Mouse (Mus musculus) cerebellum, postnatal 36 days (tissue): ENCODE results near the gene Ccdc42.
A peak's percentile ranks its signal among the peaks of the same experiment; 100 is the strongest.

Source experiments
- DNase-seq, 2 experiments: peaks; one replicate each; pipeline ENCODE4 v3.0.0; 2021 to 2022; ENCODE audit warnings: mixed read lengths in 2 of 2

Gene Ccdc42

DNA sequence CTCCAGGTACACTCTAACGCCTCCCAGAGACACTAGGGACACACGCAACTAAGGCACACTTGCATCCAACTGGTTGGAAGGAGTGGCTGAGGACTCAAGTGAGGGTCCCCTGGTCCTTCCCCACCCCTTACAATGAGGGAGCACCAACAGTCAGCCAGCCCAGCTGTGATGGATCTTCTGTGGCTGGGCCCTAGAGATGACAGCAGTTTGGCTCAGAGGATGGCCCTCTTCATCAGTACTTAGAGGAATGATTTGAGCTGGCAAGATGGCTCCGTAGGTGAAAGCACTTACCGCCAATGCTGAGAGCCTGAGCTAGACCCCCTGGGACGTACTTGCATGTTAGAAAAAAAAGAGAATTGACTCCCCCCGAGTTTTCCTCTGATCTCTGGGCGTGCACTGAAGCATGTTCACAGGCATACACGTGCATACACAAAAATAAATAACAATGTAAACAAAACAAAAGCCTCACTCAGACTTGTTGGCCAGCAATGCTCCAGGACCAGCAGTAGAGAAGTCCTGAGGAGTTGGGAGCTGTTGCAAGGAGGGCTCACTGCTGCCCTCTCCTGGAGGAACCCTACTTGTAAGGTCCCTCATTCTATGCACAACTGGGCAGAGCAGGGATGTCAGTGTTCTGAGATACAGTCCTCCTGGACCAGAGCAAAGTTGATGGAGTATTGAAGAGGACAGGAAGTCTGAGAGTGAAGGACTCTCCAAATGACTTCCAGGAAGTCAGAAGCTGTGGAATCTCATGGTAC, 2.4 kb downstream of the Ccdc42 start:
- peak; percentile 84 to 87 for DNase-seq

DNA sequence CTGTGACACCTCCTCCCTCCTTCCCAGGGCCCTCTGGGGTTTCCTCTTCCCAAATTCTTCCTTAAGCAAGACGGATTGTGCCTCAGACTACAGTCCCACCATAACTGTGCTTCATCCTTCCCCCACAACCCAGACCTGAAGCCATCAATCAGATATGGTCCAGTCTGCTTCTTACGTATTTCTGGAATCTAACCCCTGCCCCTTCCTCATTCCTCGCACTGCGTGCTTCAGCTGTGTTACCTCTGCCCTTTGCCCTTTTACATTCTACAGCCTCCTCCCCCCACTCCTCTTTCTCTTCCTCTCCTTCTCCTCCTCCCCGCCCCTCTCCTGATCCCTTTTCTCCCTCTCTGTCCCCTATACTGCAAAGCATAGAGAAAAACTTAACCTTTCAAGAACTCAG, 4.9 kb downstream of the Ccdc42 start:
- no peak for DNase-seq

DNA sequence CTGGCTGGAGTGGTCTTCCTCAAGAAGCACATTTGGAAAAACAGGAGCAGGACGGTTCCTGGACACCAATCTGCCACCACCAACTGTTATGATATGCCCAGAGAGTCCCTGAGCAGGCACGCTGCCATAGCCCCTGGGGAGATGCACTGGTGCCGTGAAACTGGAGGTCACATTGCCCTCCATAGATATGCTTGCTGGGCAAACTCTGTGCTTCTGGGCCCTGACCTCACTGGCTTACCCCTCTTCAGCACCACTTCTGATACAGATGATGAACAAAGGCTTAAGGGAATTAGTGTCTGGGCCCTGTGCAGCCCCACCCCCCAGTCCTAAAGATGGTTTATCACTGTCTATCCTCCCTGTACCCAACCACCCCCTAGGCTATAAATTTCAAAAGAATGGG, 6.4 kb downstream of the Ccdc42 start:
- no peak for DNase-seq

DNA sequence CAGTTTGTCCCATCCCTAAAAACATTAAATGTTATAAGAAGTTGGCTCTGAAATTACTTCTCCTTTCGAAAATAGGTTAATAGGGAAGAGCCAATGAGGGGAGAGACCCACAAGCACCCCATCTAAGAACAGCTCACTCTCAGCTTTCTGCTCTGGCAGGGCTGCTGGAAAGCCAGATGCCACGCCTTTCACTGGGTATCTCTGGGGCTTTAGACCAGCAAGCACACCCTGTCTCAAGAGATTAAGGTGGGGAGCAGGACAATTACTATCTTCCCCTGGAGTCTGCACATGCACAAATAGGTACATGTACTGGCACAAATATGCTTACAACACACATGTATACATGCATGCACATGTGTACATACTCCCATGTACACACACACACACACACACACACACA, 11.1 kb downstream of the Ccdc42 start:
- DNase-seq = no peak

DNA sequence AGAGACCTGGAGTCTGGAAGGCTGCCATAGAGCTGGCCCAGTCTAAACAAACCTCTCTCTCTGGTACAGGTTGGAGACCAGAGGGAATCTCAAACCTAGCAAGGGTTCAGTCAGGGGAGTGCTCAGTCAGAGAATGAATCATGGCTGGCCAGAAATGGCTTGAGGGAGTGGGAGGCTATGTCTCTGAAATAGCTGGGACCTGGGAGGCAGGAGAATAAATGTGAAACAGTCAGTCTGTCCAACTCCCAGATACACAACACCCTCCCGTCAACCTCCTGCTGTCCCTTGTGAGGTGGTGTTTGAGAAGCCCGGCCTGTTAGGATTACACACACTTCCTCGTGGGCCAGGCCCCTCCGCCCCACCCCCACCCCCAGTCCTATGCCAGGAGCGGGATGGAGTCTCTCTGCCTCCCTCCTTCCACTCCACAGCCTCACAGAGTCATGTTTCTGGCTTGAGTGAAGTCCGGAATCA, 13.8 kb downstream of the Ccdc42 start:
- DNase-seq = no peak

DNA sequence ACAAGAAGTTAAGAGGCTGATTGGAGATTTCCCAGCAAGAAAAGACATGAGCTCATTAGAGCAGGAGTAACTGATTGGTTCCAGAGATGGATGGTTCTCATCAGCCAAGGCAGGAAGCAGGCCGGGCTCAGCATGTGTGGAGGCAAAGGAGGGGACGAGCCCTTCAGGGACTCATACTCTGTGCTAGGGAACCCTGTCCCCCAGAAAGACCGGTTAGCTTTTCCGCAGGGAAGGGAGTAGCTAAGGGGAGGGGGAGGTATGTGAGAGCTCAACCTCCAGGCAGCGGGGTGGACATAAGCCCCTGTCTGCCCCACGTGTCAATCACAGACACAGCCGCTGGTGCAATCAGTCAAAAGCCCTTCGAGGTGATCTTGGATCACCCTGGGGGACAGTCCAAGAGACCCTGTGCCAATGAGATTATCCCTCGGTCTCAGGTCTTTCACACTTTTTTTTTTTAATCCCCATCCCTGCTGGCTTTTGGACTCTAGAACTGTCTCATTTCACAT, 14.7 kb downstream of the Ccdc42 start:
- DNase-seq = no peak

DNA sequence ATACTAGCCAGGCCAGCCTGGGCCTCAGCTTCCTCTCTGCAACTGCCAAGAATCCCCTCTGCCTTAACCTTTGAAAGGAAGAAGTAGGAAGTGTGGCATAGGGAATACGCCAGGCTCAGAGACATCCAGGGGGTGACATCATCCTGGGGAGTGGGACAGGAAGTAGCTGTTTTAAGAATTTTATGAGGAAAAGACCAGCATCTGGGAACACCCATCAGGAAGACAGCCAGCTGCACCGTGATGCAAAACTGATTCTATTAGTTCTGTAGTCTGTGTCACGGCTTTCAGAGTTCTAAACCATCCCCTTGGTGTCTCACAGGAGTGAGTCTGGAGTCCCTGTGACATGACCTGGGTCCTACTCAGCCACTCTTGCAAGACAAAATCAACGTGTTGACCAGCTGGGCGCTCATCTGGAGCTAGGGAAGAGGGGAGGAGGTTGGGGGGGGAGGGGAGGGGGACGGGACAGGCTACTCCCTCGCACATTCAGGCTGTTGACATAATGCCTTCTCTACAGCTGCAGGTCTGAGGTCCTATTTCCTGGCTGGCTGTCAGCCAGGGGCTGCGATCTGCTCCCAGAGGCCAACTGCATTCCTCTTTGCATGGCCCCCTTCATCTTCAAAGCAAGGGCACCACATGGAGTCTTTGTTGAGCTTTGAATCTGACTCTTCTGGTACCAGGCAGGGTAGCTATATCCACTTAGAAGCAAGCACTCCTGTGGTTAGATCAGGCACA, 15.5 kb downstream of the Ccdc42 start:
- DNase-seq = no peak

DNA sequence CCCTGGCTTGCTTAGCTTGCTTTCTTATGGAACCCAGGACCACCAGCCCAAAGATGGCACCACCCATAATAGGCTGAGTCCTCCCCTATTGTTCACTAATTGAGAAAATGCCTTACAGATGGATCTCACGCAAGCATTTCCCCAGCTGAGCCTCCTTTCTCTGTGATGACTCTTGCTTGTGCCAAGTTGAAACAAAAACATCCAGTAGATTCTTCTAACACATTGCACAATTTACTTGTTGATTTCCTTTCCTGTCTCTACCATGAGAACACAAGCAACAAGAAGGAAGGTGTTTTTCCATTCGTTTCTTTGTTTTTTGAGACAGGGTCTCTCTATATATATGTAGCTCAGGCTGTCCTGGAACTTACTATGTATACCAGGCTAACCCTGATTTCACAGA, 20.2 kb downstream of the Ccdc42 start:
- no peak for DNase-seq

DNA sequence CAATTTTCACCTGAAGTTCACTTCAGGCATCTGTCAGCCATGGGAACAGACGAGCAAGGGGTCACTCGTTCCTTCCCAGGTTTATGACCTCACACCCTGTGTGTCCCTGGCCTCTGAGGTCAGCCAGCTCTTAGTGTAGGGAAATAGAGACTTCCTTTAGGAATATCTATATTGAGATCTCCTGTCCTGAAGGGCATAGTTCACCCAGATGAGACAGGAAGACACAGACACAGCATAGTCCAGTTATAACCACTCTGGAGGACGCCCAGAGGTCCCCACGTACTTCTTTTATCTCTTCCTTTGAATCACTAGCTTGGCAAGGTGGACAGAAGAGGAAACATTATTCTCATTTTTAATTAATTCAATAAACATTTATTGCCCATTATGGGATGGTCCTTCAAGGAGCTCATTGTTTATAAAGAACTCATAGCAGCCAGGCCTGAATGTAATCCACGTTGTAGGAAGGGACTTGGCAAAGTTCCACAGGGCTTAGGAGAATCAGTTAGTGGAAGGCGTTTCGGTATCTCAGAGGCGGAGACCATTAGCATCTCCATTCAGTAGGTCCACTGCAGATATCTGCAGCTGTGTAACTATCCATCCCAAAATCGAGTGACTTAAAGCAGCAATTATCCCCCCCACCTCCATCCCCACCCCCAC, 23.2 kb downstream of the Ccdc42 start:
- DNase-seq = no peak

DNA sequence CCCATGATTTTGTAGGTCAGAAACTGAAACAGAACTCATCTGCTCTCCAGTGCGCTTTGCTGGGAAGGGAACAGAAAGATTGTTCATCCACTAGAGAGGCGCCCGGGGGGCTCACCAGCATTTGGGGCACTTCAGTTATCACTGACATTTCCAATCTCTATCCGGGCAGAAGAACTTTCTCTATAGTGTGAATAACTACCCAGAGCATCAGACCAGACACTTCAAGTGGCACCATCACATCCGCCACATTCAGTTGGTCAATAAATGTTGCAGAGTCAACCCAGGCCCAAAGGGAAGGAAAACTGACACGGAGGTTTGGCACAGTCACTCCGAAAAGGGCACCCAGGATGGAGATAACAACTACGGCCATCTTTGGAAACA, 23.7 kb downstream of the Ccdc42 start:
- DNase-seq = no peak

DNA sequence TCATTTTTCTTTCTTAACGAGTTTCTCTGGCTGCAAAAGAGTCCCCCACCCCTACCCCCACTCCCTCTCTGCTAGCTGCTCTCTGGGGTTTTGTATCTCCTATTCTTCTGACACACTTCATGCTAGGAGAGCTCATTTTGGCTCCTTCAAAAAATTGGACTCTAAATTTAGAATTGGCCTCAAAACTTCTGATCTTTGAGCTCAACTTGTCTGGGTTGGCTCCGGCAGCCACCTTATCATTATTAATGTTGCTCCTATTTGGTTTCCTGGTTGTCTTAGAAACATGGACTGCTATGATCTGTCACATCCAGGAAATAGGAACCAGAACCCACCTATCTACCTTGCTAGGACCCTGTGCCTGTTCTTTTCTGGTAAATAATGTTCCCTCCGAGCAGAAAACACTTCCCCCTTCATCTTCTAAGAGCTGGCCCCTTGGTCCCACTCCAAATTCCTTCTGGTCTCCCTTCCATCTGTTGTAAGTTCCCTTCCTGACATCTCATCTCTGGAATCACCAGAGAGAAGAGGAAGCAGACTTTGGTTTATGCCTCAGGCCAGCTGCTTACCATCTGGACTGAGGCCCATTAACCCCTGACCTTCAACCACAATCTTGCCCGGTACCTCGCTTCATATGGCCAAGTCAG, 26.4 kb downstream of the Ccdc42 start:
- DNase-seq = no peak

DNA sequence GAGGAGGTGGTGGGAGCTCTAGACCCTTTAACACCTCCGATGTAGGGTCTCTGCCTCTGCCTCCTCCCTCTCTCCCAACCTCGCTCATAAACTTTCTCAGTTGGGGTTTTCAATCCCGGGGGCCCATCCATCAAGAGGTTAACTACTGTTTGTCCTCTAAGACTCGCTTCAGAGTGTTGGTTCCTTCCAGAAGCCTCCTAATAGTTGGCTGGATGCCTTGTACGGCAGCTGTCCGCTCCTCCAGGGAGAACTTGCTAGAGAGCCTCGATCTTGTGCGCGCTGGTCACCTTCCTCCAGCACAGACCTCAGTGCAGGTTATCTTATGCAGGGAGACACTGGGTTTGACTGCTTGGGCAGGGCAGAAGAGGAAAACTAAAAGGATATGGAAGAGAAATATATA, 35.9 kb downstream of the Ccdc42 start:
- DNase-seq = peak in 1 of 2 experiments; percentile 16

DNA sequence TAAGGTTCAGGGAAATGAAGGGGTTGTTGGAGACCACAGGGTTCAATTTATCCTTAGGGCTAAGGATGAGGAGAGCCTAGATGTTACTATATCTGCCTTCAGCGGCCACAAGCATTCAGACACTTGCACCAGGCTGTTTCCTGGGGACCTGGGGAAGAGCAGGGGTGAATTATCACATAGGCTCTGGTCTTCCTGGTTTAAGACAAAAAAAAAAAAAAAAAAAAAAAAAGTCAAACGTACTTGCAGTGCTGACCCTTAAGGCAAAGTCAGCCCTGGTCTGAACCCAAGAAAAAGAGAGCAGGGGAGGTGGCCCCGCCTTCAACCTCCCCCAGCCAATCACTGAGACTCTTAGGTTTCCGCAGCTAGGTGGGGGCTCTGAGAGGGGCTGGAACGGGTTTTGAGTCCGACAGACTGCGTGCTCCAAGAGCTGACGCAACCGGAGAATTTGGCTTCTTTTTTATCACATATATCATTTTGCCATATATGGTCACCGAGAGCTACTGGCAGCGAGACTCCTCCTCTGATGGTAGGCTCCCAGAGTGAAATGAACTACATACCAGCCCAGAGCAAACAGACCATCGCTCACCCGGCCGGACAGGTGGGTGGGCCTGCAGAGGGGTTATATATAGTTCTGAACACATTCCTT, 36.5 kb downstream of the Ccdc42 start:
- peak; percentile 52 to 60 for DNase-seq

DNA sequence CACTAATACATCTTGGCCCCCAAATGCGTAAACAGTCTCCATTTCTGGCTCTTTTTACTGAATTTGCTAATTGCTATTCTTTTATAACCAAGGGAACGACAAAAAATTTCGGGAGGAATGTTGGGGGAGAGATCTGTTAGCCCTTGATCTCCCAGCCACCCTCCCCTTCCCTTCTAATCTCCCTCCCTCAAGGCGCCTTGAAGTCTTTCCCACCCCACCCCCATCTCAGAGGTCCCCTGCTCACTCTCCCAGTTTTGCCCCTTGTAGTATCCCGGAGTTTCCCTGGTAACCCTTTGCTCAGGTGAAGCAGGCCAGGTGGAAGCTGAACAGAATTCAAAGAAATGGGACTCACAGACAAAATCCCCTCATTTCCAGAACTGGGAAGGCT, 37.0 kb downstream of the Ccdc42 start:
- DNase-seq = no peak

DNA sequence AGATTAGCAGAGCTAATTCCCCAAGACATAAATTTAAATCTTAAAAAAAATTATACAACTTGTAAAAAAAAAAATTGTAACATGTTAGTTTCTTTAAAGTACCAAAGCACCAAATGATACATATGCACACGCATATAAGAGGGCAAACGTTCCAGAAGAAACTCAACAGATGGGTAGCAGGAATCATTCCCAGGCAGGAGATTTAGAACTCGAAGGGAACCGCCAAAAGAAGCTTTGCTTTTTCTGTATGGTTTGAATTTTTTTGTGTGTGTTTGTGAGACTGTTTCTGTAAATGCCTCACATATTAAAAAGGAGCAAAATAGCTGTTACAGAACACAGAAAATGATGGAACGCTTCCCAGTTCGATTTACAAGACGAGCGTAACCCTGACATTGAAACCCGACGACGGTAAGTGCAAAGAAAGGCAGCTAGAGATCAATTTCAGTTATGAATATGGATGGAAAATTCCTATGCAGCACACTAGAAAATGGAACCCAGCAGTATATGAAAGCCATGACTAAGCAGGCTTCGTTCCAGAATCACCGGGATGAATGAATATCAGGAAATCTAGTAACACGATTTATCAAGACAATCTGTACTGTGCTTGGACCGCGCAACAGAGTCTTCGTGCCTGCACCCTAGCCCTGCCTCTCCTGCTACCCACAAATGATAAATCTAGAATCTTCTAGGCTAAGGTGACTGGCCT, 44.9 kb downstream of the Ccdc42 start:
- no peak for DNase-seq

DNA sequence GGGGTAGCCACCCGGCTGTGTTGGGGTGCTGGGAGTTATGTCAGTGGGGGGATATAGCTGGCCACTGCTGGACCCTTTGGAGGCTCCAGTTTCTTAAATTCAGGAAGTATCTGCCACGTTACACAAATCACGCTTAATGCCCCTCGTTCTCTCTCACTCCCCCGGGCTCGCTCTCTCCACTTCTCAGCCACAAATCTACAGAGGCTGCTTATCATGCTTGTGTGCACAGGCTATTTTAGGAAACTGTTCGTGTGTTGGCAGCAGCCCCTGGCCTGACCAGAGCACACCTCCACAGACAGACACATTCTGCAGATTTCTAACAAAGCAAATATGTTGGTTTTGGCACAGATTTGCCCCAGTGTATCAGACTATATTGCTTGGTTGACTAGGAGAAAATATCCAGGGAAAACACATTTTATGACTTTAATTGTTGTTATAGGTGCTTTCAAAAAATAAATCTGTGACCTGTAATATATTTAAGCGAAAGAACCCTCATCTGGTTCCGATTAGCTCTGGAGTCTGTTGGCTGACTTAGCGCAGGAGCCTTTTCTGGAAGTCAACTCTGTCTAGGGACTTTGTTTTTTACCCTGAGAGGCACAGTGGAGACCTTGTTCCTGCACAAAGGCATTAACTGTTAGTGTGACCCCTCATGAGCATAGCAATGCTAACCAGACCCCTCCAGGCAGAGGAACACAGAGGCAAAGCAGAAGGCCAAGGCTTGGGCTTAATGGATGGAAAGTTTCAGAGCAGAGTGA, 51.2 kb downstream of the Ccdc42 start:
- peak; percentile 36 to 43 for DNase-seq

DNA sequence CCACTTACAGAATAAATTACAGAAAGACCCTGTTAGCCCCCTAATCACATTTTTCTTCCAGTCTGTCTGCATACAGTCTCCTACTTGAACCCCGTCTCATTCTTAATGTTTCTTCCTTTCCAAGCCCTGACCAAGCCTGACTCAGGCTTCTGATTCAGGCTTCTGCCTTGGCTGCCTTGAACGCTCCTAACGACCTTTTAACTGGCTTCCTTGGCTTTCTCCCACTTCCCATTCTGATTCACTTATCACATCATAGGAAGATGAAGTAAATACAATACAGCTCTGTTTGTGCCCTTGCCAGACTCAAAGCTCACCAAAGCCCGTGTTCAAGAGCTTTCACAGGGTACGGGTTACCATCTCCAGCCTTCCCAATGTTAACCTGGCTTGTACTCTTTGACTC, 54.5 kb downstream of the Ccdc42 start:
- DNase-seq = no peak

DNA sequence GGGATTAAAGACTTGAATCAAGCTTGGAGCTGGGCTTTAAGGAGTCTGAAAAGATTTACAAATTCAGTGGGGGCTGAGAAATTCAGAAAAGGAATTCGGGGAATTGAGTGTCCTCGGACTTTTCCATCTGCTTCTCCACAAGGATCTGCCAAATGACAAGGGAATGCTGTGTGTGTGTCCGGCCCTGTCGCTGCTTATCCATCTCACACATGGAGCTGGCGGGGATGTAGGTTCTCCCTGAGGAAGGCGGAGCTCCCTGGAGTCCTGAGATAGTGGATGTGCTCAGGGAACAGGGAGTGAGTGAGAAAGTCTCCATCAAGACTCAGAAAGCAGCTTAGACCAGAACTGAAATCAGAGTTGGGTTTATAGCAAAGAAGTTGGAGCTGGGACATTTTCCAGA, 58.0 kb downstream of the Ccdc42 start:
- DNase-seq = no peak
